Mouse (Mus musculus): ENCODE results near the gene Pde4d.

DNA sequence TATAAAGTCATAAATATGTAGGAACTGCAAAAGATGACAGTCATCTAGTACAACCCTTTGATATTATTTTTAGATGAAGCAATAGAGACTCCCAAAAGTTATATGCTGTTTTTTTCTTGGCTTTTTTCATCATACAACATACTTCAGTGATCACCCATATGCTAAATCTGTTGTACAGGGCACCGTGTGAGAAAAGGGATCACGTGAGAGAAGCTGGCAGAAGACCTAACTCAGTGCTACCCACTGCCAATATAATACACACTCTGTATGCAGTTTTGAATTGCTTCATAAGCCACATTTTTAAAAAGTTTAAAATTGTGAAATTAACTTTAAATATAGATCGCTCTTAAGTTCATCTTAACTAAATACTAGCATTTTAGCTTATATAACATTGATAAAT lies 1211.6 kb downstream of the Pde4d start:
- TF ChIP-seq CTCF (IDR thresholded peaks at IDR 0.05; ENCODE audit: borderline replicate concordance, insufficient read depth, low read depth, low read length), result no peak
- TF ChIP-seq POLR2A (IDR thresholded peaks at IDR 0.05; ENCODE audit: borderline replicate concordance, insufficient read depth, low read length), result no peak
